Mouse (Mus musculus) midbrain, embryonic 10.5 days (tissue): ENCODE results near the gene Mbnl1. TPM values are rescaled to one million over a fixed set of nuclear protein-coding genes. Genes with fewer than 3 reads are reported as not detected.

Experiments used
- DNase-seq: peaks from one replicate; pipeline ENCODE4 v3.0.0-alpha.2; 2017; ENCODE audit warnings: low spot score
- H3K27ac ChIP-seq: fragments of 300-500 bp; sonication (generic); replicated peaks from 2 replicates; pipeline ENCODE4 v1.5.1; 2016; ENCODE audit warnings: mild to moderate bottlenecking
- H3K27me3 ChIP-seq: fragments of 300-500 bp; sonication (generic); 2 replicates; pipeline ENCODE4 v1.6.1; 2016; ENCODE audit warnings: low read depth, mild to moderate bottlenecking; ENCODE audit not compliant: poor library complexity, severe bottlenecking
- H3K36me3 ChIP-seq: fragments of 300-500 bp; sonication (generic); 2 replicates; pipeline ENCODE4 v1.6.1; 2016; ENCODE audit warnings: mild to moderate bottlenecking, moderate library complexity
- H3K4me1 ChIP-seq: fragments of 300-500 bp; sonication (generic); 2 replicates; pipeline ENCODE4 v1.6.1; 2016
- H3K4me3 ChIP-seq: fragments of 300-500 bp; sonication (generic); 2 replicates; pipeline ENCODE4 v1.5.1; 2016; ENCODE audit warnings: mild to moderate bottlenecking, moderate library complexity
- H3K9me3 ChIP-seq: fragments of 300-500 bp; sonication (generic); replicated peaks from 2 replicates; pipeline ENCODE4 v1.6.1; 2016; ENCODE audit warnings: mild to moderate bottlenecking
- WGBS: fragments of 180-500 bp; shearing (Covaris S2); methylation state at CpG from one replicate; pipeline ENCODE4 v1.1.7; 2016; 5-methylcytosine and 5-hydroxymethylcytosine counted together
- polyA plus RNA-seq: library from polyadenylated mRNA; unstranded; fragments of >200 nt; fragmentation: Nextera tagmentation; extraction: Ambion mirVana; gene quantifications from 2 replicates; pipeline ENCODE4 v1.2.1, GENCODE M21; 2016

Mbnl1 gene
- polyA plus RNA-seq, 1 experiment from 2014 or later, result 34.5 TPM

DNA sequence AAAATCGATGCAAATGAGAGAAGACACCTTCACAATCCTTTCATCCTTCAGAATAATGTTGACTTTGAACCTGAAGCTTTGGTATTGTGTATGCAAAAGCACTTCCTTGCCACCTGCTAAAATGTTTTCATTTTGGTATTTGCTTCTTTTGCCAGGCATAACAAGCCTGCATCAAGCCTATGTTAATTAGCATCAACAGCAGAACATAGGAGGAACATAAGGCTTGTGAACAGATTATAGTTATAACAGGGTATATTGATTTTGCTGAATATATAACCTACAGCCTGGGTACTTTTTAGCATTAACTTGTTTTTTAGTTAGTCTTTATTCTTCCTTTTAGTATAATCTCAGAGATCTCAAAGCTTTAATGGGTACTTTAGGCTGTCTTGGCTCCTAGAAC, 172.9 kb downstream of the Mbnl1 start:
- no peak for DNase-seq
- 84% methylated on average over 1 of the region's 1 CpGs for WGBS
- H3K4me3 ChIP-seq, result no peak overlapping the region
- no peaks in the 10 kb centered on the region for H3K9me3 ChIP-seq
- no peaks in the 10 kb centered on the region for H3K4me1 ChIP-seq
- H3K36me3 ChIP-seq, result no peaks in the 10 kb centered on the region
- no peak overlapping the region for H3K27ac ChIP-seq
- H3K27me3 ChIP-seq, result no peaks in the 10 kb centered on the region

DNA sequence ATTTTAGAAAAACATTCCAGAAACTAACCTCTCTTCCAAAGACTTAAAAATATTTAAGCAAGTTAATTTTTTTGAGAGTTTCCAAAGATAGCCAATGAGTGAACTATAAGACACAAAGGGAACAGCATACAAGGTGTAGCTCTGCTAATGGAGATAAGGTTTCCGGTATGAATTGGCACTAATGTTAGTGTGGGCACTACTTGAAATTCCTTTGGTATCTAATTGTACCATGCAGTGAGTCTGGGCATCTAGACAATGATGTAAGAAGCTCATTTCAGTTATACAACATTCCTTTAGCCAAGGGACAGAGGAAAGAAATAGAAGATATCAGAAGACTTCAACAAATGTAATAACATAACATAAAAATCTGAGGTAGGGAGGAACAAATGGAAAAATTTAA, 175.7 kb downstream of the Mbnl1 start:
- Histone ChIP-seq H3K27me3 (no peaks in the 10 kb centered on the region), H3K27ac (no peak overlapping the region), H3K4me3 (no peak overlapping the region), H3K9me3 (no peaks in the 10 kb centered on the region), H3K4me1 (no peaks in the 10 kb centered on the region), H3K36me3 (no peaks in the 10 kb centered on the region)
- 93% methylated on average over 1 of the region's 1 CpGs for WGBS
- no peak for DNase-seq

DNA sequence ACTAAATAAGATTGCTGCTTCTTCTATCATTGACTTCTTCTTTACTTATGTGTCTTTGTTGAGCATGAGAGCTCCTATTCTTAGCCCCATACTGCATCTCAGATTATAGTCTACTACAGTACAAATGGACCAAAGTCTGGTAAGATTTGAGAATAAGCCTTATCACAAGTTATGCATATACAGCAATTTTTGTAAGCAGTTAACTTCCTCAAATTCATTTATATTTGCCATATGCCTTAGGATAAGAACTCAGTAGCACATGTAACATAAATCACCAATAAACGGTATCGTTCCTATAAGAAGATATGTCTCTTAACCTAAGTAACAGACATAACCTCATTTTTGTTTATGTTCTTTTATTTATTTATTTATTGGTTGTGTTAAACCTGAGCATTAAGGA, 188.1 kb downstream of the Mbnl1 start:
- WGBS, result 96% methylated on average over 2 of the region's 2 CpGs
- Histone ChIP-seq H3K9me3 (no peaks in the 10 kb centered on the region), H3K27ac (no peak overlapping the region)

More for the DNA sequence above, 188.1 kb downstream of the Mbnl1 start:
- Histone ChIP-seq H3K4me3 (no peak overlapping the region), H3K4me1 (no peaks in the 10 kb centered on the region), H3K36me3 (no peaks in the 10 kb centered on the region), H3K27me3 (no peaks in the 10 kb centered on the region)
- no peak for DNase-seq
